Mouse (Mus musculus) hindbrain, embryonic 13.5 days (tissue): ENCODE measurements around the gene Cobl. TPM values are rescaled to one million over a fixed set of nuclear protein-coding genes. Genes with fewer than 3 reads are reported as not detected.

ENCODE experiments used
- ATAC-seq: fragments of 200-750 bp; cut with Nextera tagmentation; 2 replicates; pipeline ENCODE4 v1.8.0; 2017; ENCODE audit warnings: moderate TSS enrichment; ENCODE audit not compliant: low FRiP score
- H3K27ac ChIP-seq: fragments of 300-500 bp; sonication (generic); 2 replicates; pipeline ENCODE4 v1.5.1; 2015; ENCODE audit warnings: inconsistent platforms, mild to moderate bottlenecking, moderate library complexity
- H3K27me3 ChIP-seq: fragments of 300-500 bp; sonication (generic); 2 replicates; pipeline ENCODE4 v1.6.1; 2015; ENCODE audit warnings: mild to moderate bottlenecking, inconsistent platforms
- H3K36me3 ChIP-seq: fragments of 300-500 bp; sonication (generic); 2 replicates; pipeline ENCODE4 v1.6.1; 2015; ENCODE audit warnings: mild to moderate bottlenecking, inconsistent platforms
- H3K4me1 ChIP-seq: fragments of 300-500 bp; sonication (generic); replicated peaks from 2 replicates; pipeline ENCODE4 v1.6.1; 2015; ENCODE audit warnings: inconsistent platforms
- H3K4me2 ChIP-seq: fragments of 300-500 bp; sonication (generic); 2 replicates; pipeline ENCODE4 v1.6.1; 2015; ENCODE audit warnings: inconsistent platforms, mild to moderate bottlenecking, moderate library complexity
- H3K4me3 ChIP-seq: fragments of 300-500 bp; sonication (generic); 2 replicates; pipeline ENCODE4 v1.5.1; 2015; ENCODE audit warnings: mild to moderate bottlenecking, inconsistent platforms
- H3K9ac ChIP-seq: fragments of 300-500 bp; sonication (generic); 2 replicates; pipeline ENCODE4 v1.6.1; 2015; ENCODE audit warnings: mild to moderate bottlenecking, inconsistent platforms
- H3K9me3 ChIP-seq: fragments of 300-500 bp; sonication (generic); 2 replicates; pipeline ENCODE4 v1.6.1; 2016; ENCODE audit warnings: inconsistent platforms
- WGBS: fragments of 180-500 bp; shearing (Covaris S2); methylation state at CpG from one replicate; pipeline ENCODE4 v1.1.7; 2015; 5-methylcytosine and 5-hydroxymethylcytosine counted together
- polyA plus RNA-seq: library from polyadenylated mRNA; unstranded; fragments of >200 nt; fragmentation: Nextera tagmentation; extraction: Ambion mirVana; gene quantifications from 2 replicates; pipeline ENCODE4 v1.2.1, GENCODE M21; 2015

The Cobl gene
- polyA plus RNA-seq, 1 experiment from 2014 or later, result 8.6 TPM

DNA sequence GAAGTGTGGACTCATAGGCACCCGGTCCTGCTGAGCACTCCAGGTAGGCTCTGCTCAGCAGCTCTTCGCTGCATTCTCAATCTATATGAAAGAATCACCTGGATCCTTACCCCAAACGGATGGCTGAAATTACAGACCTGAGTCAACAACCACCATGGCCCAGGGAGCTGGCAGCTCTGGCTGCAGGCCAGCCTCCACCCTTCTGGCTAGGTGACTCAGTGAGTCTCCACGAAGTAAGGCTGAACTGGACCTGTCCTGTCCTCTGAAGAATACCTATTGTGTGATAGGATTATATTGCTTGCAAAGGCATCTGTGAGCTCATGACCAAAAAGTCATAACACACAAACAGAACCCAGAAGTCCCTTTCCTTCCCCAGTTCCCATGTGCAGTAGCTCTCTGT lies 22.5 kb downstream of the Cobl start:
- Histone ChIP-seq H3K9me3 (no peaks in the 10 kb centered on the region), H3K27ac (no peak overlapping the region), H3K4me3 (no peak overlapping the region), H3K27me3 (no peaks in the 10 kb centered on the region), H3K36me3 (no peaks in the 10 kb centered on the region), H3K9ac (no peak overlapping the region), H3K4me2 (no peak overlapping the region), H3K4me1 (no peaks in the 10 kb centered on the region; the same call in 1 of the 2 replicates)
- no peak for ATAC-seq
- WGBS, result 94% methylated on average over 4 of the region's 4 CpGs

DNA sequence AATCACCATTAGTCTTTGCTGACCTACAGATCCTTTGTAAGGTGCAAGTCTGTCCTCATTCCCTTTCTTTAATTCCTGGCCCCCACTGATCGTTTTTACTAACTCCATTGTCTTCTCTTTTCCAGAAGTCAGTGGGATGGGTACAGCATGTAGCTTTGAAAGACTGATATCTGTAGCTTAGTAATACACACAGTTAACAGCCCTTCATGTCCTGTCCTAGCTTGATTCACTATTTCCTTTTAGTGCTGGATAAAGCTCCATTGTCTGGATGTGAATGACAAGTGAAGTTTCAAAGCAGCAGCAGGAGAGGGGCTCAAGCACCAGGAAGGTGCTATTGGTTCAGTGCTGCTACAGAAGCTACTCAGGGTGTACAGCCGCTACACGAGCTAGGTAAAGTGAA lies 28.9 kb downstream of the Cobl start:
- Histone ChIP-seq H3K36me3 (no peaks in the 10 kb centered on the region), H3K9ac (no peak overlapping the region), H3K4me2 (no peak overlapping the region), H3K4me3 (no peak overlapping the region), H3K9me3 (no peaks in the 10 kb centered on the region), H3K27me3 (no peaks in the 10 kb centered on the region), H3K4me1 (no peaks in the 10 kb centered on the region), H3K27ac (no peak overlapping the region)
- ATAC-seq, result no peak
- WGBS, result 40% methylated on average over 3 of the region's 3 CpGs

DNA sequence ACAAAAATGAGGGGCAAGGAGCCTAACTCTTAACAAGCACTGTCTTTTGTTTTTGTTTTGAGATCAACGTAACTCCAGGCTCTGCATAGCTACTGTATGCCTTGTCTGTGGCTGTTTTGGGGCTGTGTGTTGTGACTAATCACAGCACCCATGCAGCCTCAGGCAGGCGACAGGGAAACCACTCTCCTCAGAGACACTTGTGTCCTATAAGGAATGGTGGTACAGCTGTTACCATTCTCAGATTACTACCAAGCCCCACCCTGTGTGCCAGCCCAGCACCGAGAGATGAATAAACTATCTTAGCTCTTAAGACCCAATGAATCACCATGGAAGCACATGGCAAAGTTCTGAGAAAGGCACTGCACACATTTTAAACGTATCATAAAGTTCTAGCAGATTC lies 29.7 kb downstream of the Cobl start:
- Histone ChIP-seq H3K4me2 (no peak overlapping the region), H3K4me1 (peaks cover 4% of the 10 kb centered on the region; the same call in 1 of the 2 replicates), H3K27ac (no peak overlapping the region), H3K9me3 (no peaks in the 10 kb centered on the region), H3K27me3 (no peaks in the 10 kb centered on the region), H3K9ac (no peak overlapping the region), H3K4me3 (no peak overlapping the region), H3K36me3 (no peaks in the 10 kb centered on the region)
- WGBS, result 61% methylated on average over 4 of the region's 4 CpGs
- peak; percentile 33; the same call in 1 of the 2 replicates for ATAC-seq

DNA sequence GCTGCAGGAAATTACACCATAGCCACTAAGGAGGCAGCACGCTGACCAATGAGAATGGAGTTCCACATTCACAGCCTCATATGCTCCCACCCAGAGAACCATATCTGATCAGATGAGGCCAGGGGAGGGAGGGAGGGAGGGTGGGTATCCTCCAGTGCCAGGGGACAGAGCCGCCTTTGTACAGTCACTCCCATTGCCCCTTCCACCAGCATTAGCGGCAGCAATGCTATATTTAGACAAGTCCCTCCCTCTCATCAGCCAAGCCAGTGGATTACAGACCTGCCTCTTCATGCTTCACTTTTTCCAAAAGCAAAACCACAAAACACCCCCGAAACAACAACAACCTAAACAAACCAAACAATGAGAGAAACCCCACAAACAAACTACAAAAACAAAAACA lies 30.2 kb downstream of the Cobl start:
- Histone ChIP-seq H3K27ac (no peak overlapping the region), H3K9me3 (no peaks in the 10 kb centered on the region), H3K4me1 (peaks cover 8% of the 10 kb centered on the region; the same call in 1 of the 2 replicates), H3K27me3 (no peaks in the 10 kb centered on the region), H3K36me3 (no peaks in the 10 kb centered on the region), H3K4me2 (no peak overlapping the region), H3K4me3 (no peak overlapping the region), H3K9ac (no peak overlapping the region)
- WGBS, result 65% methylated on average over 4 of the region's 4 CpGs
- ATAC-seq, result peak; percentile 61; the same call in 1 of the 2 replicates

DNA sequence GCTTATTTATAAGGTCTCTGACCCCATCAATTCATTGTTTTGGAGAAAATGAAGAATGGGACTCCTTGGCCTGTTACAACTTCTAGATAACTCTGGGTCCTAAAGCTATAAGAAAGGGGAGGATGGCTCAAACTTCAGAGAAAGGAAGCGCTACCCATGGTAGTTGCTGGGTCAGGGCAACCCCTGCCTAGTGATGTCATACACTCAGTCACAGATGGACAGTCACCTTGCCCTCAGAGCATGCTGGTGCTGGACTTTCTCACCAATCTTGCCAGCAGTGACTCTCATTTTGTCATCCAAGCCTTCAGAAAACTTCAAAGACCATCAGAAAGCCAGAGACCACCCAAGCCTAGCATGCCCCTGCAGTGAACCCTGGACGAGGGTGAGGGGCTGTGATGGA lies 32.8 kb downstream of the Cobl start:
- H3K9me3 ChIP-seq, result no peaks in the 10 kb centered on the region
- ATAC-seq, result no peak

DNA sequence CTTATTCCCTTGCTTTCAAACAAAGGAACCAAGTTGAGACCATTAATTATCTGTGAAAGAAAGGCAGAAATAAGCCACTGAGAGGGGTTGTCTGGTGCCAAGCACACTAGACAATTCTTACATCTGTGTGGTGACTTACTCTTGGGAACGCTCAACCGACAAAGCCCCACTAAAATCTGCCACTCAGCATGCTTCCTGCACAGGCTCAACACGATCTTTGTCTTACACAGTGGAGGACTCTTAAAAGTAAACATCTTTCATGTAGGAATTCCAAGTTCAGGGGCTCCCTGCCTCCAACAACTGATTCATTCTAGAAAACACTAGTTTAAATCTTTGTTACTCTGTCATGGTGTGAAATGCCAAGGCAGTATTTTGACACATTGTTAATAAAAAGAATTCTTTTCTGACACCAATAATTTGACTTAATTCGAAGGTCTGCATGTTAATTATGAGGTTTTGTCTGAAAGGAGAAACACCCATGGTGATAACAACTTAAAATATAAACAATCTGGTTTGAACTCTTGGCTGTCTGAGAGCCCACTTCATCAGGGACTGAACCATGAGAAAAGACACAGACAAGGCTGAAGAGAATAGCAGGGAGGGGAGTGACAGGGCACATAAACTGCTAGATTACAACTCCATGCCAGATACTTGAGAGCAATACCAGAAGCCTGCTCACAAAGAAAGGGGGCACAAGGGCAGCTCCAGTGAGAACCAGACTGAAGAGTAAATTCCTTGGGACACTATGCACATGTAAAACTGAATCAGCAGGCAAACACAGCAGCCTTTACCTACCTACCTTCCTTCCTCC lies 34.3 kb downstream of the Cobl start:
- no peak overlapping the region for H3K9ac ChIP-seq
- H3K4me3 ChIP-seq, result no peak overlapping the region
- peaks cover 9% of the 10 kb centered on the region; the same call in 1 of the 2 replicates for H3K4me1 ChIP-seq
- 19% methylated on average over 4 of the region's 4 CpGs for WGBS
- no peak overlapping the region for H3K27ac ChIP-seq
- H3K27me3 ChIP-seq, result no peaks in the 10 kb centered on the region
- no peaks in the 10 kb centered on the region for H3K9me3 ChIP-seq
- peak; percentile 57 for ATAC-seq
- no peaks in the 10 kb centered on the region for H3K36me3 ChIP-seq
- no peak overlapping the region for H3K4me2 ChIP-seq

More for the DNA sequence above, 32.8 kb downstream of the Cobl start:
- H3K27ac ChIP-seq, result no peak overlapping the region
- H3K27me3 ChIP-seq, result no peaks in the 10 kb centered on the region
- peaks cover 9% of the 10 kb centered on the region; the same call in 1 of the 2 replicates for H3K4me1 ChIP-seq
- no peaks in the 10 kb centered on the region for H3K36me3 ChIP-seq
- H3K9ac ChIP-seq, result no peak overlapping the region
- H3K4me3 ChIP-seq, result no peak overlapping the region
- no peak overlapping the region for H3K4me2 ChIP-seq
- WGBS, result 86% methylated on average over 2 of the region's 2 CpGs

DNA sequence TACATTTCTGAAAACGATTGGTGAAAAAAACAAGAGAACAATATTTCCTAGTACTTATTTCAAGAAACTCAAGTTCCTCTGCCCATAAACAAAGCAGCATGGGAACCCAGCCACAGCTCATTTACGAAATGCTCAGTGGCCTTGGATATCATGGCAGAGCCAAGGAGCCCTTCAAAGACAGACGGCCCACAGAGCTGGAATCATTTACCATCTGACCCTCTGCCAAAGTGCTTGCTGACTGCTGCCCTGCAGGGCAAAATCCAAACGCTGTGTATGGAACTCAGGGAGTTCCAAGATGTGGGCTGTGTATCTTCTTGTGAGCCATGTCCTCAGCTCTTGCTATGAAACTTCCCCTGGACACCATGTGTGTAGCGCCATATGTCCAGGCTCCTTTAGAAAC lies 38.0 kb downstream of the Cobl start:
- no peaks in the 10 kb centered on the region for H3K9me3 ChIP-seq
- no peak overlapping the region for H3K4me2 ChIP-seq
- no peak overlapping the region for H3K9ac ChIP-seq
- ATAC-seq, result no peak
- no peak overlapping the region for H3K4me3 ChIP-seq
- peaks cover 9% of the 10 kb centered on the region; the same call in 1 of the 2 replicates for H3K4me1 ChIP-seq
- no peaks in the 10 kb centered on the region for H3K36me3 ChIP-seq
- no peaks in the 10 kb centered on the region for H3K27me3 ChIP-seq
- H3K27ac ChIP-seq, result no peak overlapping the region
- 74% methylated on average over 5 of the region's 5 CpGs for WGBS

DNA sequence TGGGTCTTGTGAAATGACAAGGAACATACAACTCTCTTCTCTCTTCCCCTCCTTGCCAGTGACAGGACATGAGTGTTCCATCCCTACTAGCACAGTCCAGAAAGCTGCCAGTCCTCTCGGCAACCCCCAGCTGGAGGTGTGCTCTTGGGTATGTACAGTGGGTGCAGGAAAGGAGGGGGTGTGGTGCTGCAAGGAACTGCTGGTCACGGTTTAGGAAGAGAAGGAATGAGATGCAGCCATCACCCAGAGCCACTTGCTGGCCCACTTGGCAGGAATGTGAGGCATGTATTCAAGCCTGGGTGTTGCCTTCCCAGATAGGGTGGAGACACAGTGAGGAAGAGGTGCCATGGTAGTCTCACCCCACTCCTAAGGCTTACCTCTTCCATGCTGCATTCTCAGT lies 40.6 kb downstream of the Cobl start:
- ATAC-seq, result no peak
- Histone ChIP-seq H3K4me2 (no peak overlapping the region), H3K27me3 (no peaks in the 10 kb centered on the region), H3K4me1 (no peaks in the 10 kb centered on the region), H3K9me3 (no peaks in the 10 kb centered on the region), H3K4me3 (no peak overlapping the region), H3K36me3 (no peaks in the 10 kb centered on the region), H3K27ac (no peak overlapping the region), H3K9ac (no peak overlapping the region)
- WGBS, result 77% methylated on average over 2 of the region's 2 CpGs

DNA sequence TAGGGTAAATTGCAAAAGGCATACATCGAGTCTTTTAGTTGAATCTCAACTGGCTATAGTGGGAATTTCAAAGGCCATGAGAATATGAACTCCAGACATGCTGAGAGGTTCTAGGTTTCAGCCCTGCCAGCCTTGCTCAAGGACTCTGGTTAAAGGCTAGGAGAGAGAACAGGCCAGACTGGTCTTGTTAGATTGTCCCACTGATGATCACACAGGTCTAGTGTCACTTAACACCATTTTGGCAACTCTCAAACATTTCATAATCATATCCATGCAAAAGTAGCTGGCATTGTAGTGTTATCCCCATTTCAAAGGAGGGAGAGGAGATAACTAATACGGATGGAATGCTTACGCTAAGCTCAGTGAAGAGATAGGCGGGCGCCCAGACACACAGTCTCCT lies 43.6 kb downstream of the Cobl start:
- no peak overlapping the region for H3K4me2 ChIP-seq
- no peaks in the 10 kb centered on the region for H3K4me1 ChIP-seq
- H3K27ac ChIP-seq, result no peak overlapping the region
- 93% methylated on average over 5 of the region's 5 CpGs for WGBS
- H3K9me3 ChIP-seq, result no peaks in the 10 kb centered on the region
- no peak for ATAC-seq
- no peaks in the 10 kb centered on the region for H3K27me3 ChIP-seq
- H3K9ac ChIP-seq, result no peak overlapping the region
- no peaks in the 10 kb centered on the region for H3K36me3 ChIP-seq
- no peak overlapping the region for H3K4me3 ChIP-seq

DNA sequence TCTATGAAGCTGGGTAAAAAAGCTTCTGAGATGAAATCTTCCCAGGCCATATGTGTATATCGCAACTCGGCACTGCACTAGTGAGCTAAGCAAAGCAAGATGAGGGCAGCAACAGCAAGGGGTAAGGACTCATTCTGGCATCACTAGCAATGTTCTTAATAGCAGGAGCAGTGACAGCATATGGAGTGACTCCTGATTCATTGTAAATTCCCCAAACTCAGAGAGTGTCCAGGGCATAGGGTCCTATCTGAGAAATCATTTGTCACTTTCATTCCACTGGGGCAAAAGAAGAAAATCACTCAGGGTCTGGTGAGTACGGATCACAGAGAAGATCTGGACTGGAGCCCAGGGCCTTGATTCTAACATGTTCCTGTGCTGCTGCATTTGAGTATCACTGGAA lies 44.6 kb downstream of the Cobl start:
- no peak for ATAC-seq
- Histone ChIP-seq H3K4me1 (peaks cover 5% of the 10 kb centered on the region), H3K4me2 (no peak overlapping the region), H3K4me3 (no peak overlapping the region), H3K27ac (no peak overlapping the region), H3K36me3 (no peaks in the 10 kb centered on the region), H3K9me3 (no peaks in the 10 kb centered on the region), H3K27me3 (no peaks in the 10 kb centered on the region), H3K9ac (no peak overlapping the region)
- WGBS, result 91% methylated on average over 3 of the region's 3 CpGs

DNA sequence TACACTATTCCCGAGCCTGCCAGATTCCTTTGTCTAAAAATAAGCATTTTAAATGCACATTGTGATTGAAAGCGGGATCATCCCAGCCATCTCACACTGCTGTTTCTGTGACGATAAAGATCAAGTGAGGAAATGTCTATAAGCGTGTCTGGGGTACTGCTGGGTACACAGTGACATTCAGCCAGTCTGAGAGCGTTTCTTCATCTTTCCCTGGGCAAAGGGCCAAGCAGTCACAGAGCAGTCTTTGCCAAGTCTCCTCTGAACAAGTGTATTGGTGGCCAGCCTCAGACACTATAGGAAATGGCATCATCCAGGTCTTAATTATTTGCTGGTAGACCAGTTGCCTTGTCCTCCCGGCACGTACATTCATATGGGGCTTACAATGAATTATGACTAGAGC lies 47.9 kb downstream of the Cobl start:
- H3K9me3 ChIP-seq, result no peaks in the 10 kb centered on the region
- H3K4me1 ChIP-seq, result peaks cover 6% of the 10 kb centered on the region
- H3K4me3 ChIP-seq, result no peak overlapping the region
- H3K27ac ChIP-seq, result no peak overlapping the region
- H3K36me3 ChIP-seq, result no peaks in the 10 kb centered on the region
- H3K9ac ChIP-seq, result no peak overlapping the region
- no peak overlapping the region for H3K4me2 ChIP-seq
- ATAC-seq, result peak; percentile 57; the same call in 1 of the 2 replicates
- 56% methylated on average over 7 of the region's 7 CpGs for WGBS
- no peaks in the 10 kb centered on the region for H3K27me3 ChIP-seq

DNA sequence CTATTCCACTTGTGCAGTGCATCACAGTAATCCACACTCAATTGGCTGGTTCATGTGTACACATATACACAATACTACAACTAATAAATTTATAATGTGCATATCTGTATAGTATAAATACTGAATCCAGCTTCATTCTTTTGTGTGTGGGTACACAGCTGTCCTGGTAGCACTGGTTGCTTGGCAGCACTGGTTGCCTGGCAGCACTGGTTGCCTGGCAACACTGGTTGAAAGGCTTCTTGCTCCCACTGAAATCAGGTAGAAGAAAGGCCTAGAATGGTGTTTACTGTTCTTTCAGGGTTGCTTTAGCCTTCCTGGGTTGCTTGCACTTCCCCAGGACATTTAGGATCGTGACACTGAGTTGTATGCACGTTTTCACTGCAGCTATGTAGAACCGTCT lies 49.4 kb downstream of the Cobl start:
- Histone ChIP-seq H3K9ac (no peak overlapping the region), H3K36me3 (no peaks in the 10 kb centered on the region), H3K27me3 (no peaks in the 10 kb centered on the region), H3K27ac (peak overlapping the region; percentile 78), H3K4me2 (no peak overlapping the region), H3K4me3 (no peak overlapping the region), H3K4me1 (peaks cover 6% of the 10 kb centered on the region), H3K9me3 (no peaks in the 10 kb centered on the region)
- peak; percentile 92 for ATAC-seq
- 13% methylated on average over 3 of the region's 3 CpGs for WGBS

DNA sequence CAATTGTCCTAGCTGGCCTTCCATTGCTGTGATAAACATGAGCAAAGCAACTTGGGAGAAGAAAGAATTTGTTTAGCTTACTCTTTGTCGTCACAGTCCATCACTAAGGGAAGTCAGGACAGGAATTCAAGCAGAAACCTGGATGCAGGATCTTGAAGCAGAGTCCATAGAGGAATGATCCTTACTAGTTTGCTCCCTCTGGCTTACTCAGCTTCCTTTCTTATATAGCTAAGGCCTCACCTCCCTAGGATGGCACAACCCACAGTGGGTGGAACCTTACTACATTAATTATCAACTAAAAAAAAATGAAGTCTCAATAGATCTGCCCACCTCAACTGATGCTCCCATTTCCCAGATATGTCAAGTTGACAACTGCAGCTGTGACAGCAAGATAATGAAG lies 52.8 kb downstream of the Cobl start:
- Histone ChIP-seq H3K27ac (no peak overlapping the region), H3K27me3 (no peaks in the 10 kb centered on the region), H3K4me1 (peaks cover 6% of the 10 kb centered on the region), H3K4me2 (no peak overlapping the region), H3K36me3 (no peaks in the 10 kb centered on the region), H3K4me3 (no peak overlapping the region), H3K9ac (no peak overlapping the region), H3K9me3 (no peaks in the 10 kb centered on the region)
- no peak for ATAC-seq
- whole genome bisulfite sequencing, result 71% methylated on average over 1 of the region's 1 CpGs
